Mouse (Mus musculus) fat pad, adult 2 months (tissue): ENCODE data around the gene Ubiad1.

Experiments used
- DNase-seq: peaks from one replicate; pipeline ENCODE4 v3.0.0-alpha.2; 2011; ENCODE audit warnings: low read depth, low spot score; ENCODE audit errors: extremely low read depth

The Ubiad1 gene

DNA sequence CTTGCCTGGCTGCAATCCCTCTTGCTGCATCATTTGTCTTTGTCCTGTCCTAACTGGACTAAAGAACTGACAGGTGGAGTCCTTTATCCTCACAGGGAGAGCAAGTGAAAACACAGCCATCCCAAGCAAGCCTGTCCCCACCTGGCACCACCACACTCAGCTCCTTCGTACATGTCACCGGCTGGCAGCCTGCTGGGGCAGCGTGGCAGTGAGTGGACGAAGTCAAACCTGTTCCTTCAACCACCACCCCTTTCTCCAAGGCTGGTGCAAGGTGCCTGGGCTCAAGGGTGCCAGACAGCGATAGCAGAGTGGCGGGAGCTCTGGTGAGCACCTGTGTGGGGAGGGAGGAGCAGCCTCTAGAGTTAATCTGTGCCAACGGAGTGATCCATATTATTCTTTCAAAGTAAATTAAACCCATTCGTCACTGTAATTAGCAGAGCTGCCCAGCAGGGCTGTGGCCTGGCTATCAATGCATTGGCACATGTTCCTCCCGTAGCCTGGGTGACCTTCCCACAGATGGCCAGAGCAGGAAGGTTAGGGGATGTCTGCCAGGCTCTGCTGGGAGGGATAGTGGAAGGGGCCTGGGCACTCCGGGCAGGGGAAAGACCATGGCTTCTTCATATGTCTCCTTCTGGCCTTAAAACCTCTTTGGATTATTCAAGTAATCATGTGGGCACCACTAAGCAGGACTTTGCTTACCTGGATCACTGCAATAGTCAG, 36.2 kb downstream of the Ubiad1 start:
- no peak for DNase-seq

- DNase-seq, result no peak
Measured at GRCm38 (mm10) chr4:148405255-148405788, 39.2 kb downstream of the Ubiad1 start.

DNA sequence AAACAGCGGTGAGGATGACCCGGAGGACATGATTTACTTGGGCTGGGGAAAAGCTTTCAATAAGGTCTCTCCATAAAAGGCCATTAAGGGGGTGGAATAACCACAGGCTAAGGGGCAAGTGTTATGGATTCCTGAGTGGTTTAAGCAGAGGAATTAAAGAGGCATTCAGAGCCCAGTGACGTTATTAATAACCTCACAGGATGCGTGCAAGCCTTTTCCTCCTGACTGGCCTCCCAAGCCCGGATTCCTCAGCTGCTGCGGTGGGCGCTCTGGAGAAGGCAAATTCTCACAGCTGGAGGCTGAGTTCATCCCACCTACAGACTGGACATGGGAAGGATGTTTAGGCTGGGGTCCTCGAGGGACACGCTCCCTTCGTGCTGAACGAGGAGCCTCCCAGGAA, 39.8 kb downstream of the Ubiad1 start:
- no peak for DNase-seq

DNA sequence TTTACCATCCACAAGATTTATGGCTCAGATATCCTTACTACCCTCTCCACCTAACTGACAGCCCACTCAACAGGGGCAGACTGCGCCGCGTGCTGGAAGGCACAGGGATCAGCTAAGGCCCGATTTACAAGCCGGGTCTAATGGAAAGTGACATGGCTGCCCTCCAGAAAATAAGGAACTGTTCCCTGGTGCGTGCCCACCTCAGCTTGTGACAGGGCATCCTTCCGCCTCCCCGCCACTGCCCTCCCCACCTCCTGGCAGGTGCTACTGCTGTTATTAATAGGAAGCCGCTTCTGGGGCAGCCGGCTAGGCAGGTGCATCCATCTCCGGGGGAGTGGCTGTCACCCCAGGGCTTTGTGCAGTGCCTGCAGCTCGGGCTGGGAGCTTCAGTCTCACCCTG, 41.2 kb downstream of the Ubiad1 start:
- no peak for DNase-seq

GRCm38 (mm10) chr4:148399437-148400094, 45.0 kb downstream of the Ubiad1 start:
- no peak for DNase-seq

DNA sequence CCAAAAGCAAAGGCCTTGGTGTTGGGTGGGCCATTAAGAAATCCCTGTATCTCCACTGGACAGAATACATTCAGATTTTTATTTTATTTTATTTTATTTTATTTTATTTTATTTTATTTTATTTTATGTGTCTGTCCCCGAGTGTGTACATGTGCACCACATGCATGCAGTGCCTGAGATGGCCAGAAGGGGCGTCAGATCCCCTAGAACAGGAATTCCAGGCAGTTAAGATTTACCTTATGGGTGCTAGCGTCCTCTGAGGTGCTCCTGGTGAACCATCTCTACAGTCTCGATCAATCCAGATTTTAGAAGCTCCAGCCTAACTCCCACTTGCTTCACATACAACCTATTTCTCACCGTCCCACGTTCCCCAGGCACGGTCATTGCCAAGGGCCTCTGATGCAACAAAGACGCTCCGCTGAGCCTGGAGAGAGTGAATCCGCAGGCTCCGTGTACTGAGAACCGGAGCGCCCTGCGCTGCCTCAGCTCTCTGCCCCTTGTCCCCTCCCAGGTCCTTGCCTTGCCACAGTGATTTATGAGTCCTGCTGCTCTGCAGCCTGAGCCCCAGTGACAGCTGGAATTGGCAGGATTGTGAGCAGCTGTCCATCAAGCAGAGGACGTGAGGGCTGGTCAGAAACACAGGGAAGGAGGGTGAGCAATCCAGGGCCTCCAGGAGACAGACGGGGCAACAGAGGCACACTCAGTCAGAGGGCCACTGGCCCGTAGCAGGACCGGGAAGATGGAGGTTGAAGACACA, 46.9 kb downstream of the Ubiad1 start:
- no peak for DNase-seq

GRCm38 (mm10) chr4:148397113-148397512, 47.5 kb downstream of the Ubiad1 start:
- no peak for DNase-seq

DNA sequence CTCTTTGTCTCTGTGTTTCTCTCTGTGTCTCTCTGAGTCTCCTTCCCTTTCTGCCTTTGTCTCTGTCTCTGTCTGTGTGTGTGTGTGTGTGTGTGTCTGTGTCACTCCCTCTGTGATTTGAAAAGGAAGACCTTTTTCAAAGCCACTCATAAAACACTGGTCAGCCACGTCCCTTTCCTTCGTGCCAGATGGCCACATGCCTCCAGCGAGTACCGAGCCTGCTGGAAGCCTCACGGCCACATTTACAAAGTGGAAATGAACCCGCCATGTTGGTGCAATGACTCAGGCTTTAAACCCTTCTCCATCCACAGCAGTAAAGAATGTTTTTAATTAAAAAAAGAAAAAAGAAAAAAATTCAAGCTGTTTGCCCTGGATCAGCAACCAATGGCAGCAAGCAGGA, 48.7 kb downstream of the Ubiad1 start:
- no peak for DNase-seq

DNA sequence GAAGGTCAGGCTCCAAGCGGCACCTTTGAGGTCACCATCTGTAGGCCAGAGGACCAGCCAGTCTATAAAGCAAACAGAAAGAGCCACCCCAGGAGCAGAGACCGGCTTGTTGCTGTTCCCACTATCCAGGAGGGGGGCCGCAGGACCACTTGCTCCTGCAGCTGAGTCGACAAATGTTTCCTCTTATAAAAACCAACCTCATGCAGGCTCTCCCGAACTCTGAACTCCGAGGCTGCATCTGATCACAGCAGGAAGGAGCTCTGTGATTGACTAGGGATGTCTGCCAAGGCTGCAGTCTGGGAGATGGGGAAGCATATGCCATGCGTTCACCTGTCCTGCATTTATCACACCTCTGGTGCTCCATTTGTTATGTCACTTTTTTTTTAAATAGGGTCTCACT, 49.4 kb downstream of the Ubiad1 start:
- DNase-seq, result no peak

GRCm38 (mm10) chr4:148391714-148392310, 52.8 kb downstream of the Ubiad1 start:
- DNase-seq, result no peak

GRCm38 (mm10) chr4:148389635-148390034, 54.9 kb downstream of the Ubiad1 start:
- no peak for DNase-seq

DNA sequence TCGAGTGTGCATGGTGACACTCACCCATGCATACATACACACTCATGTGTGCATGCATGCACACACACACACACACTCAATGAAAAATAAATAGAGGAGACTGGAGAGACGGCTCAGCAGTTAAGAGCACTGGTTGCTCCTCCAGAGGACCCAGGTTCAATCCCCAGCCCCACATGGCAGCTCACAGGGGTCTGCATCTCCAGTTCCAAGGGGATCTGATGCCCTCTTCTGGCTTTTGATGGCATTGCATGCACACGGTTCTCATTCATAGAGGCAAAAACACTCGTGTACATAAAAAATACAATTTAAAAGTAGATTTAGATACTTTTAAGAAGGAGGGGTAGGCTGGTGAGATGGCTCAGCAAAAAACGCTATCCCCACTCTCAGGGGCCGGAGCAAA, 55.5 kb downstream of the Ubiad1 start:
- no peak for DNase-seq

DNA sequence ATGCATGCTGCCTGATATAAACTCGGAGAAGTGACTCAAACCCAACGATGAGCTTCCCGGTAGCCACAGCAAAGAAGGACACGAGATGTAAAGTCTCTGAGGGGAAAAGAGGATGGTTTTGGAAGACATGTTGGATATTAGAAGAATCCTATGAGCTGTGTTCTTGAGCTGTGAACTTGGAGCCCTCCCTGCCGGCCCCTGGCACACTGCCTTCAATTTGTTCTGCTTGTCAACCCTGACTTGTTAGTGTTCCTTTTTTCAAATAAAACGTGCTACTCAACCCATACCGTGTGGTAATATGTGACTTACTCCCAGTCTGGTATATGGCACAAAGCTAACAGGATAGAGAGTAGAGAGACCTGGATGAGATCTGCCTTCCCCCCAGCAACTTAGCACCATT, 59.3 kb downstream of the Ubiad1 start:
- no peak for DNase-seq
